Mouse (Mus musculus): ENCODE results near the gene Fnip2.

Gene Fnip2

DNA sequence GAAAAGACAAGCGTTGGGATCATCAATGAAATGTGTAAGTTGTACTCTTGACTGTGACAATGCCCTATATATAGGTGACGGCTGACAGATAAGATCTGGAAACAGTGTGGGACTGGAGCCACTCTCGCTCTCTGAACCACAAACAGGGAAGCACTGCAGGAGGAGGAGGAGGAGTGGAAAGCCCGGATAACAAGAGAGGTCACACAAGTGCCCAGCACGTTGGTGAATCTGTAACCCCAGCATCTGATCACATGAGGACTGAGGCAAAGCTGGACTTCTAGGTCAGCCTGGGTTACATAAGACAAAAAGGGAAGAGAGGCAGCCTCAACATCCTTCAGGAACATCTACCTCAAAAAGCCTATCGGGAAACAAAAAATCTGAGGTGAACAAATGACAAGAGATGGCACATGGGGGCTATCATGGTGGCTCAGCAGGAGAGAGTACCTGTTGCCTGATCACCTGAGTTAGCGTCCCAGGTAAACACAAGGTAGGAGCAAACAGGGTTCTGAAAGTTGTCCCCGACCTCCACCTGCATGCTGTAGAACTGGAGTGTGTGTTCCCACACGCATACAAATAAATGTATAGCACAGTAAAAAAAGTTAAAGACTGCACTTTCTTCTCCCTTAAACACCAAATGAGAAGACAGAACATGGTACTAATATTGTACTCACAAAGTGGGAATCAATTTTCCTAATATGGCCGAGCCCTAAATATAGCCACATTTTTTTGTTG is 2.6 kb downstream of the Fnip2 start:
- DNase-seq (ENCODE audit: low read depth) = no peak

DNA sequence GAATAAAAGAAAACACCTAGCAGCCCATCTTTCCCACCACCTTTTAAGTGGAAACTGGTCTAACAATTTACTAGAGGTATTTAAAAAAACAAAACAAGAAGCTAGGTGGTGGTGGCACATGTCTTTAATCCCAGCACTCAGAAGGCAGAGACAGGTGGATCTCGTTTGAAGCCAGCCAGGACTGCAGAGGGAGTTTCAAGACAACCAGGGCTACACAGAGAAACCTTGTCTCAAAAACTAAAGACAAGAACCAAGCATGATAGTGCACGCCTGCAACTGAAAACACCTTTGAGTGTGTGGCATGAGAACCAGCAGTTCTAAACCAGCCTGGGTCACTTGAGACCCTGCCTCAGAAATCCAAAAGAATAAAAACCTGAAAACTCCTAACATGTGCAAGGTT is 4.1 kb downstream of the Fnip2 start:
- DNase-seq (ENCODE audit: low read depth) = no peak

DNA sequence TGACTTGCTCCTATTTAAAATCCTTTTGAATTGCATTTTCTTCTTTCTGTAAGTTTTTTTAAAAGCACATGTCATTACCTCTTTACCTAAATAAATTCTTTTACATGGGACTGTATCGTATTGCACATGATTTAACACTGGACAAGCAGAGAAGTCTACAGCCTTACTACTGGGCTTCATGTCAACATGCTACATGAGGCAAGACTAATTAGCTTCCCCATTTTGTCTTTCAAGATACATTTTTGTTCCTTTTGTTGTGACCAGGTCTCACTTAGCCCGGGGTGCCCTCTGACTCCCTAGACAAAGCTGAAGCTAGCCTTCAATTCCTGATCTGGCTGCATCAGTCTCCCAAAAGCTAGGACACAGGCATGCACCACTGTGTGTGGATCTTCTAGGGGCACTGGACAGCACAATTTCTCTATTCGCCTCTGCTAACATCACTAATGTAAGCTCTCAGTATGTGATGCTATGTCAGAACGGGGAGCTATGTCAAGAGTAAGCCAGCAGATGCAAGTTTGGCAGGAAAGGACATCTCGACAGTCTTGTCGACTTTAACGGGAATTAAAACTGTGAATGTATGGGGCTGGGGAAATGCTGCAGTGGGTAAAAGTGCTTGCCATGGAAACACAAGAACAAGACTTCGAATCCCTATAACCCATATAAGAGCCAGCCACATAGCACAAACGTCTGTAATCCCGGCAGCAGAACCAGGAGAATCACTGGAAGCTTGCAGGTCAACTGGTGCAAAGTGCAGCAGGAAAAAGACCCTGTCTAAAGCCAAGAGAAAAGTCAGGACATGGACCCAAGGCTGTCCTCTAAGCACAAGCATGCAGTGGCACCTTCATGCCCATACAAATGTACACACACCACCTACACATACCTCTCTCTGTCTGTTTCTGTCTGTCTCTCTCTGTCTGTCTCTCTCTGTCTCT is 5.5 kb downstream of the Fnip2 start:
- no peak for DNase-seq (ENCODE audit: low read depth)

DNA sequence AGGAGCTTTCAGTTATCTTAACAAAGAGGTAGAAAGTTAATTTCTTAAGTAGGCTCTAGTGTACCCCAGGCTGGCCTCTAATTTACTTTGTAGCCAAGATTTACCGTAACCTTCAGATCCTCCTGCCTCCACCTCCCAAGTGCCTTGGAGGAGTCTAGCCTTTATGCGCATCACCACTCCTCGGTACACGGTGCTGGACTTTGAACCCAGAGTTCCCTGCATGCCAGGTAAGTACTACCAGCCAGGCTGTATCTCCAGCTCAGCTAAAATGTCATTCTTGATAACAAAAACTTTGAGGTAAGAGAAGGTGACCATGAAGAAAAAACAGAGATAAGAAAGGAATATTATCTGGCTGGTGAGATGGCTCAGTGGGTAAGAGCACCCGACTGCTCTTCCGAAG is 7.0 kb downstream of the Fnip2 start:
- no peak for DNase-seq (ENCODE audit: low read depth)

DNA sequence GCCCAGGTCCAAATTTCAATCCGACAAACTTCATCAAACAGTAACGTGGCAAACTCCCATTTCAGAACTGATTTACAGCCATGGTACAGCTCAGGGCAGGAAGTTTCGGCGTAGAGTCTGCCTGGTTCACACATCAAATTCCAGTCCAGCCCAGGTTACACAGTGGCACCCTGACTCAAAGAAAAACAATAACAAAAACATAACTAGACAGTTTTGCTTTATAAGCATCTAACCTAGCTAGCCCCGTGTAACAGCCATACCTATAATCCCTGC is 7.9 kb downstream of the Fnip2 start:
- DNase-seq (ENCODE audit: low read depth) = no peak

DNA sequence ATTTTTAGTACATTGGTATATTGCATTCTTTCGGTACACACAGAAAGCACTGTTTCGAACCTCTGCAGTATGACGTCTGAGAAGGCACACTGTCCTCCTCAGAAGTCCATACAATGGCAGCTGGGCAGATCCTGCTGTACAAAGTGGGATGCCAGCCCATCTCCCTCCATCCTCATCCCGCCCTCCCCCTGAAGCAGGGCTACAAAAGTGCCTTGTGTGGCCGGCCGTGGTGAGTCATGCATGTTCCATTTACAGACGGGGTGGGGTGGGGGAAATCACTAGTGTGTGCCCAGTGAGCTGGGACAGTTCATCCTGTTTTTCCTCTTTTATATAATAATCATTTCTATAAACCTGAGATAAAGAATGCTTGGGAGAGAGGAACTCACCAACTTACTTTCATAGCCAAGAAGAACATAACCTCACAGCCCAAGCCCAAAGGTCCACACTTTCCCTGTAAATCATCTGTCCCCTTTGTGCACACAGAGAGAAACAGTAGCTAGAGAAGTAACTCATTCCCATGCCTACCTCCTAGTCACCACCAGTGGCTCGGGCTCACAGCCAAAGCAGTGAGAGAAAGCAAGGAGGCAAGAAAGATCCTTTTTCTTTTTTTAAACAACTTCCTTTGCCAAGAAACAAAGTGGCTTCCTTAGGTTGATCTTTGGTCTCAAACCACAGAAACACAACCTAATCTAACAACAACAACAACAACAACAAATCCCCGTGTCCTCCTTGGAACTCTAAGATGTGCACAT is 8.4 kb downstream of the Fnip2 start:
- peak; percentile 70 for DNase-seq (ENCODE audit: low read depth)

DNA sequence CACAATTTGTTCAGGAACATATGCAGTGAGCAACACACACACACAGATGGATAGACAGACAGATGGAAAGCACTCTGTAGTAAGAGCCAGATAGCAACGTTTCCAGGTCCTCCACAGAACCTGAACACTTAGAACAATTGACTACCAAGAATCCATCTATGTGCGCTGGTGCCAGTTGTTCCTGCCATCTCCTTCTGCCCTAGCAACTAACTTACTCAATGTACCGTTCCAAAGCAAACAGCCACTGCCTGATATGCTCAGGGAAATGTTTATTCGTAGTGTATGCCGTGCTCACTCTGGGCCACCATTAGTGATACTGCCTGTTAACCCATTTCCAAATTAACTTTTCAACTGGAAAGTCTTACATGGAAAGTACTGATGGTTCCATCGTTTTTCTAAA is 12.5 kb downstream of the Fnip2 start:
- DNase-seq (ENCODE audit: low read depth) = no peak

DNA sequence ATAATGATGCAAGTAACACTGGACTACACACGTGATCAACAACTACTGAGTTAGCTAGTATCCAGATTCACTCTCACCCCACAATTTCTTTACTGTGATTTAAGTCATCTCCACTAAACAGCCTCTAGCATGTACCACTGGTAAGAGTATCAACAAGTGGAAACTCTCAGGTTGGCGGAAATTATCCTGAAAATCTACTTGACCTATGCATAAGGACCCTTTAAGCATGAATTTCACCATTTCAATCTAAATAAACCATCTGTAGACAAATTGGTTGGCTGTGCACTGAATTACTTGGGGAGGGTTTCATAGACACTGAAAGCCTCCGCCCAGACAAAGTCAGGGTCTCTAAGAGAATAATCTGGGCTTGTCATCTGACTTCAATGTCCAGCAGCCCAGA is 13.8 kb downstream of the Fnip2 start:
- DNase-seq (ENCODE audit: low read depth) = no peak

DNA sequence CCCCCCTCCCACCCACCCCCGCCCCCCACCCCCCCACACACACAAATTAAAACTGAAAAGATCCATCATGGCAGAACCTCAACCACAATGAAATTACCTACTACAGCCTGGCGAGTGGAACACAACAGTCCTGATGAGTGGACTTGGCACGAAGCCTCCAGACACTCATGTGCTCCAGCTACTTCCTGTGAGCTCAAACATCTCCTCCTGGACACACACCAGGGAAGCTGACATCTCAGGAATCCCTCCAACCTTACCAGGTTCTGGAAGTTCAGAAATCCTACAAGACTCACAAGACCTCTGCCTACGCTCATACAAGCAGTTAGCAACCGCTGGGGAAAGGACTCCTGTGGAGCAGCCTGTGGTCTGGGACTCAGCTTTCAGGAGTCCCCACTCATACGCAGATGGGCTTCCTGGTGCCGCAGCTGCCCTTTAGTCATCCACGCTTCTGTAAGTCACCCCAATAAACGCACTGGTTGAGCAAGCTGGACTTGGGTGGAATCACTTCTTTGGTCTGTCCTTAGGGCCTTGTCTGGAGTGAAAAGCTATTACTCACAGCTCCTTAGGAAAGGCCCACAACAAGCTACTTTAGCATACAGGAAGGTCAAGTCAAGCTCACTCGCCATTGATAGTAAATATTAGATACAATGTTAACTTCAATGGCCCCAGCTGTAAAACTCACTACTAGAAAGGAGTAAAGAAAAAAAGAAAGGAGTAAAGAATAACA is 15.6 kb downstream of the Fnip2 start:
- DNase-seq (ENCODE audit: low read depth) = peak; percentile 73

DNA sequence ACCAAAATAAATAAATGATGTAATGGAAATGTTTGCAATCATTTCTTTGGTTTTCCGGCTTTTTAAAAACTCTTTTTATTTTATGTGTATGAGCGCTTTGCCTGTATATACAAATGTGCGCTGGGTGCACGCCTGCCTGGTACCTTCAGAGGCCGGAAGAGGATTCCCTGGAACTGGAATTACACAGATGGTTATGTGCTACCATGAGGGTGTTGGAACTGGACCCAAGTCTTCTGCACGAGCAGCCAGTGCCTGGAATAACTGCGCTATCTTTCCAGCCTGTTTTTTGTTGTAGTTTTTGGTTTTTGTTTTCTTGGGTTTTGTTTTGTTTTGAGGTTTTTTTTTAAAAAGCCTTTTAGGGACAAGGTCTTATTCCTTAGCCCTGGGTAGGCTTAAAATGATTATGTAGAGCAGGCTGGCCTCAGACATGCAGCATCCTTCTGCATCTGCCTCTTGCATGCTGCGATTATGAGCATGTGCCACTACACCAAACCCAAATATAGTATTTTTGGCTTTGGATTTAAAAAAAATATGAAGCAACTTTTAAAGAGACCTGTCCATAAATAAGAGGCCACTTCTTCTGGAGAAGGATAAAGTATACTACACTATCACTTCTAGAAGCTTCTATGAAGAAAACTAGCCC is 17.7 kb downstream of the Fnip2 start:
- no peak for DNase-seq (ENCODE audit: low read depth)

DNA sequence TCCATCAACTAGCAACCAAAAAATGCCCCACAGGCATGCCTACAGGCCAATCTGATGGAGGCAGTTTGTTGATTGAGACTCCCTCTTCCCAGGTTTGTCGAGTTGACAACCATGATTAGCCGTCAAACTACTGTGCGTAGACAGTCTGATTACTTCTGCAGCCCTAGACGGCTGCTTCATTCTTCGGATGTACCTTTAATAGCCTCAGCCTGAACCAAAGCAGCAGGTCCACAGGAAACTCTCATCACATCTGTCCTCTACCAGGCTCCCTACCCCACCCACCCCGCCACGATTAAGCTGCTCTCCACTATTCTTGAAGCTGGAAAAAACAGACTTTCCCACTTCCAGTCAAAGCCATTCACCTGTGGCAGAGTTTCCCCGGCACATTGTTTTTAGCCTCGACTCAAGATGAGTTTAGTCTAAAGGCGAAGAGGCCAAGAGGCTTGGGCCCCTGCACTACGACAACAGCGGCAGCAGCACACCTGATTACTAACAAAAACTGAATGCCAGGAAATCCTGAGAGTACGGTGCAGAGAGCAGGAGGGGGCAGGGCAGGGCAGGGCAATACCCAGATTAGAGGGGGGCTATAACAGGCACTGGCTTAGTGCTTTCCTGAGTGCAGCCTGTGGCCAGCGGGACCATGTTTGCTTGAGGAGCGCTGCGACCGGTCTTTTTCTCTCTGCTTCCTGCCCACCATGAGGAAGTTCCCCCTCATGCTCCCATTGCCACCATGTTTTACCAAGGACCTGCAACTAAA is 18.7 kb downstream of the Fnip2 start:
- no peak for DNase-seq (ENCODE audit: low read depth)

DNA sequence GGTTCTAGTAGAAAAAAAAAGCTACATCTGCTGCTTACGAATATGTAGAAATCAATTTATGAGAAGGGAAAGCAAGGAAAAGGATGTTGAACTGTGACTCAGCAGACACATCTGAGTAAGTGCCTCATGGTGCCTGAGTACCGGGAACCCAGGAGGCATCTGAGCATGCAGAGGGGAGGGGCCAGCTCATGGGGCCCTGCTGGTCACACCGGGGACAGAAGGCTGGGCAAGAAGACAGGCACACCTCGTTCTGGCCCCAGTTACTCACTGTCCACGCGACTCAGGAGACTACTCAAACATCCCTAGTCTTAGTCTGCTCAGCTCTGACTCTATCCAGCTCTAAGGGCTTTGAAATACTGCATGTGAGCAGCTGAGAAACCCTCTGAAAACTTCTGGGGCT is 25.0 kb downstream of the Fnip2 start:
- peak; percentile 87 for DNase-seq (ENCODE audit: low read depth)

DNA sequence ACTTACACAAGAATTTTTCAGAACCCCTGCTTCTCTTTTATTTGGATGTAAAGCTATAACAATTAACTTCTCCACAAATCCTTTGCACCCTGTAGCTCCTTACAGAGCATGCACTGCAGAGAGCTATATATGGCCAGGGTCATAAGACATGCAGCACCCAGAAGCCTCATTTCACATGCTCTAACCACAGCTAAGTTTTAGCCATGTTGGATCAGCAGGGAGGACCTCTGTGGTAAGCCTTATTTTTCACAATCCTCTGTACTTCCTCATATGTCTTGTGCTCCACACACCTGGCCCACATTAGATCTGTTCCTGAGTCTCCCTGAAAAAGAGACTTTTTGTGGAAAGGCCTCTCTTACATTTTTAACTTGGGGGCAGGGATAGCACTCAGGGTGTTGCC is 27.9 kb downstream of the Fnip2 start:
- no peak for DNase-seq (ENCODE audit: low read depth)

DNA sequence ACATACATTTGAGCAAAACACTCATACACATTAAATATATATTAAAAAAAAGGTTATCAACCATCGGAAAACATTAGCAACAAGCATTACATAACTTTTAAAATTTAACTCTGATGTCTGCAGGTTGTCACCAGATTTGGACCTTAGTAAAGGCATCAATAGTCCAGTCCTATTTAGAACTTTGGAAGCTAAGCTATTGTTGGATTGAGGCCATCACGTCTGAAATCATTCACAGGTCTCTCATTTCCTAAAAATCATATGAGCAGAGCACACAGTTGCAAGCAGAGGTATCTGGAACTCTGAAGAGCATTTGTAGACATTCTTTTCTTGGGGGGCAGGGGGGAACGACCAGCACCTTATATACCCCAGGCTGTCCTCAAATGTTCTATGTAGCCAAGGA is 28.5 kb downstream of the Fnip2 start:
- no peak for DNase-seq (ENCODE audit: low read depth)

DNA sequence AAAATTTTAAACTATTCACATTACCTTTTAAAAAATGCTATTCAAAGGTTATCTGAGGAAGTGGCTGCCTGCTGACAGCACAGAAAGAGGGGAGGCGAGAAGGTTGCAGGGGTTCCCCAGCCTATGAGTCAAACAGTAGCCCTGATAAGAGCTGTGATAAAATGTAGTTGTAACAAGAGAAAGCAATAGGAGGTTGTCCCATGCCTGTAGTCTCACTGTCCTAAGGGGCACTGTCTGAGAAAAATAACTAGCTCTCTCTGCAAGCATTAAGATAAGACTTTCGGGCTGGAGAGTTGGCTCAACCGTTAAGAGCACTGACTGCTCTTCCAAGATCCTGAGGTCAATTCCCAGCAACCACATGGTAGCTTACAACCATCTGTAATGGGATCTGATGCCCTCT is 29.3 kb downstream of the Fnip2 start:
- no peak for DNase-seq (ENCODE audit: low read depth)

DNA sequence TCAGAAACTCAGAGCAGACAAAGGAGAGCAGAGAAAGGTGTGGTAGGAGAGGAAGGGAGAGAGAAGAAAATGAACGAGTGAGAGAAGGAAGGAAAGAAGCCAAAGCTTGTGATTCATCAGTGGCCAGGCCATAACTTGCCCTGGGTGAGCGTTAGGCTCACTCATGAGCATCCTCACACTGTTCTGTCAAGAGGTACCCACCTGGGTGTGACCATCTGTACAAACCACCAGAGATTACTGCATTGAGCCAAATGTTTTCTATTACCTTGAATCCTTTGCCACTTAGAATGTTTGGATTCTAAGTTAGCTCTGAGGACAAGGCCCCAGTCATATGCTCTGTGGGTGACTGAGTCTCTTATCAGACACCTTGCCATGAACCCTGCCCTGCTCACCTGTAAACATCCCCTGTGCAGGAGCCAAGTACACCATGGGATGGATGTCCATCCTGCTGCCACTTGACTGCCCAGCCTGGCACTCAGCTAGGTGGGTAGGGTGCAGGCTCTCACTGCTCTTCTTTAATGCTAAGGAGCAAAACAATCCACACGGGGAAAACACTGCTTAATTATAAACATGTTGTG is 29.9 kb downstream of the Fnip2 start:
- DNase-seq (ENCODE audit: low read depth) = no peak

DNA sequence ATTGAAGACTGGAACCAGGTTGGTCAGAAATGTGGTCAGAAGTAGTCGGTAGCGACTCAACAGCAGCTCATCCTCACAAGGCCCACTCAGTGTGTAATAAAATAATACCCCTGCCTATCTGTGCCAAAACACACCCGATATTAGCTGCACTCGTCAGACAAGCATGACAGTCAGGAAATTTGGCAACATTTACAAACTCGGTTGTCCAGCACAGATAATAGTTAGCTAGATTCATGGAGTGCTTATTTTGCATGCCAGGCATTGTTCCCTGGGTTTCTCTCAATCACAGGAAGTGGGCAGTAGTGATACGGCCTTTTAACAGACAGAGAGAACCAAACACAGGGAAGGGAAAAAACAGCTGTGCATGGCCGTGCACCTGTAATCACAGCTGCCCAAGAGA is 30.6 kb downstream of the Fnip2 start:
- DNase-seq (ENCODE audit: low read depth) = no peak

DNA sequence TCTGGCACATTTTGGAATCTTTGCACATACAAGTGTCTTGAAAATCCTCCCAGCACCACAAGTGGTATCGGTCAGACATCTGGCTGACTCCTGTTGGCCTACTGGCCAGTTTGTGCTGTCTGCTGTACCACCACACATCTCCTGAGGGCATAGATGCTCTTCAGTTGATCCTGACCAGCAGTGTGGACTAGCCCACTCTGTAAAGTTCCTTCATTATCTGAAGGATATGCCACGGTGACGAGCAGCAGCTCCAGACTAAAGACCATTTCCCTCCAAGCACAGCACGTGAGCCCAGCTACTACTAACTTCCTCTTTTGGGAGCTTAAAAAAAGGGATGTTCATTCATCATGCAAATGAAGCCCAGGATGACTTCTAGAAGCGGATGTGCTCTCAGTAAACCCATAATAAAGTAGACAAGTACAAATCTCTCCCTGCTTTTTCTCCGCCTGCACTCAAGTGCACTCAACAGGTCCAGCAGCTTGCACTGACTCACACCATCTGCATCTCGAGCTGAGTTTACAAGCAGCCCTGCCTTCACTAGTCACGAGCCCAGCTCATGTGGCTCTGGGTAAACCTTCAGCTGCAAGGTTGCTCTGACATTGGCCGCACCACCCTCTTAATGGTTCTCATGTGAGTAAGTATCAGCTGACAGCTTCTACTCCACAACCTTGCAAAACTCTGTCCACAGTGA is 35.9 kb downstream of the Fnip2 start:
- DNase-seq (ENCODE audit: low read depth) = peak; percentile 95

DNA sequence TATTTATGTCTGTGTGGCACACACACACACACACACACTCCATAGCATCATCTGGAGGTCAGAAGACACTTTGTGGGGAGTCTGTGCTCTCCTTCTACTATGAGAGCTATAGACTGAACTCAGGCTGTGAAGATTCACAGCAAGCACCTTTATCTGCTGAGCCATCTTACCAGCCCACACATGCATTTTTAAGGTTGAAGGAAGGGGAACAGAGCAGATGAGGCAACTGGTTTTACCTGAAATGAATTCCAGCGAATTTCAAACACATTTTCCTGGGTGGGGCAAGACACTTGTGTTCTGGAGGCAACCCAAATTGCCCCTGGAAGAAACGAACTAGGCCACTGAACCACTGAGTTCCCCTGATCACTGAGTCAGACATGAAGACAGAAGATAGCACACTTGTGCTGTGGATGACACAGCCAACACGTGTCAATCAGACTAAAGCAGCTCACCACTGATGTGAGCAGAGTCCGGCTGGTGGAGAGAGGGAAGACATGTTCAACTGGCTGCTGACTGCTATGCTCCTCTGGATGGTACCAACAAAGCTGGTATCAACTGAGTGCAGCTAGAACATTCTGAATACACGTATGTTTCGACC is 38.0 kb downstream of the Fnip2 start:
- no peak for DNase-seq (ENCODE audit: low read depth)

DNA sequence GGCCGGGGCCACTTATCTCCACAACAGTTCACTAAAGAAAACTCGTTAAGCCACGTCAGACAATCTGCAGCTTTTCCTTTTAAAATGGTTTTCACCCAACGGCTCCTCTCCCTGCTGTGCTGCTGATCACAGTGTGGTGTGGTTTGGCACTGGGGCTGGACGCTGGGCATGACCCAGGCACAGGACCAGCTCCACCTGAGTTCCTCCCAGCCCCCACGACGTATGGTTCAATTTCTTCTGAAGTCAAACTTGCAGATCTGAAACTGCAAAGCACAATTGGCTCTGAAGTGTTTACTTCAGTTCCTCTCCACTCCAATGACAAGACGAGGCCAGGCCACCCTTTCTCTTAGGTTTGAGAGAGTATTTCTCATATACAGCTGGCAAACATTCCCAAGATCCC is 39.1 kb downstream of the Fnip2 start:
- no peak for DNase-seq (ENCODE audit: low read depth)

Data from fibroblast of lung, adult 2 months (primary cell).